Mouse (Mus musculus): ENCODE results near the gene Adm2.

Adm2 gene

DNA sequence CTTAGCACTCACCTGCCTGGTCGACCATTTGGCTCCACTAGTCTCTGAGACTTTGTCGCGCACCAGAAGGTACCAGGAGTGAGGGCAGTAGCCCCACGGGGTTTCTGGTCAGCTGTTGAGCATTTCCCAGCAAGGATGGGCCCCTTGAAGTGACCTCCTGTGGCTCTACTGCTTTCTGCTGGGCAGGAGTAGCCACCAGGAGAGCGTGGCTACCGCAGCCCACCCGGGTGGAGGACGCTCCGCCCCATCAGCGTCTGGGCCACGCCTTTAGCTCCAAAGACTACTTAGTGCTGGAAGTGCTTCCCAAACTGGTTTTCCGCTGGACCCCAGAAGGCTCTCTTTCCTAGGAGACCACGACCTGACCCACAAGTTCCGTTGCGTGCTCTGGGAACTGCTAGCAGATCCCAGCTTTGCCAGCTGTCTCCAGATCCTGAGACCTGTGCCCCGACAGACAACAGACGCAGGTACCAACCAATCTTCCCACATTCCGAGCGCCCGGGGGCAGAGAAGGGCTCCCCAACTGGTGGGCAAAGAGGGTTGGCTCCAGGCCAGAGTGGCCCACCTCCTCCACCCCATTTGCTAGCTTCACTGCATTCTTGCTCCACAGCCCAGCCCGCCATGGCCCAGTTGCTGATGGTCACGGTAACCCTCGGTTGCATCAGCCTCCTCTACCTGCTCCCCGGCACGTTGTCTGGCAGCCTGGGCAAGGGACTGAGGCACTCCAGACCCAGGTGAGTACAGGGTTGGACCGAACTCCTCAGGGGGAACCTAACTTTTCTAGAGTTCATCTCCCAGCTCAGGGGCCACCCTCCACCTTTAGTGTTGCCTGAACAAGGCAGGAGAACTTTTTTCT, at the start of gene Adm2:
Adm2 (plus strand) TSS at position 51 of the 853 bp plus-strand sequence.
- no peak for DNase-seq (ENCODE audit: low spot score)

DNA sequence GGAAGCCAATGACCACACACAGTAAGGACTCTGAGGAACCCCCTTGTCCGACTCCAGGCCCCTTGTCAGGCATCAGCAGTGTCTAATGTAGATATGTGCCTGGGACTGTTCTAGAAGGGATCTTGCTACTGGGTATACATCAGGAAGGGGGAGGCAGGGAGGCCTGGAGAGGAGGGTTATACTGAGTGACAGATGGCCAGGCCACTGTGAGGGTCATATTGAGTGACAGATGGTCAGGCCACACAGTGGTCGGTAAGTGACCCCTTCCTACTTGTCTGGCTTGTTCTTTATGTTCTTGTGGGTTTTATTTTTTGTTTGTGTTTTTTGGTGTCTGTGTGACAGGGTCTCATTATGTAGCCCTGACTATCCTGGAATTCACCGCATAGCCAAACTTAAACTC, 47.0 kb upstream of the Adm2 start:
- no peak for DNase-seq (ENCODE audit: low spot score)

DNA sequence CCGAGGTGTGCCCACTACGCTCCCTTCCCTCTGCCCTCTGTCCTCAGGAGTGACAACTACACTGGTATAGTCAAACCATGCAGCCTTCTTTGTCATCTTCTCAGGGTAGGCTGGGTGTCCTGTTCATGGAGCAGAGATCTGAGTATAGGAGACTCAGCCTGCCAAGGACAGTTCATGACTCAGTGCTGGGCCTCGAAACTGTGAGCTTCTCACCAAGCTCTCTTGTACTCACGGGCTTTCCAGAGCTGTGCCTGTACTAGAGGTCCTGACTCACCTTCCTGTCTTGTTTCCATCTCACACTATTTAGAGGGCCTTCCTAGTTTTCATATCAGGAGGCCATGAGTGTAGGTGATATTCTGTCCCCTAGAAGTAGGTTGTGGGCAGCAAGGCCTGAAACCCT, 45.2 kb upstream of the Adm2 start:
- no peak for DNase-seq (ENCODE audit: low spot score)

- no peak for DNase-seq (ENCODE audit: low spot score)
Measured at GRCm38 (mm10) chr15:89282546-89282945, 40.0 kb upstream of the Adm2 start.

DNA sequence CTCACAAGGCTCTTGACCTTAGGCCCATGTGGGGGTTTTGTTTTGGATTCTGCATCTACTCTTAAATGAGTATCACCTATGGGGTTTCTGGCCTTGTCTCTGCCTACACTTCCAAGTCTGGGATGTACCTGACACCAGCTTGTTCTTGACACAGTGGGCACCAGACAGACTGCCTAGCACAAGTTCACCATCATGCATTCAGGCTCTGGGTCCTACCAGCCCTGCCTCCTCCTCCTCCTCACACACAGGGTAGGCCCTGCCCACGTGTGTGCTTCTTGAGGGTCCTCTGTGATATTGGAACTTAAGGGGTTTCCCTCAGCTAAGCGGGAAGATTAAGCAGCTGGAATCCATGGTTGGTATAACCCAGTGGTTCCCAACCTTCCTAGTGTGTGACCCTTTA, 38.4 kb upstream of the Adm2 start:
- no peak for DNase-seq (ENCODE audit: low spot score)

DNA sequence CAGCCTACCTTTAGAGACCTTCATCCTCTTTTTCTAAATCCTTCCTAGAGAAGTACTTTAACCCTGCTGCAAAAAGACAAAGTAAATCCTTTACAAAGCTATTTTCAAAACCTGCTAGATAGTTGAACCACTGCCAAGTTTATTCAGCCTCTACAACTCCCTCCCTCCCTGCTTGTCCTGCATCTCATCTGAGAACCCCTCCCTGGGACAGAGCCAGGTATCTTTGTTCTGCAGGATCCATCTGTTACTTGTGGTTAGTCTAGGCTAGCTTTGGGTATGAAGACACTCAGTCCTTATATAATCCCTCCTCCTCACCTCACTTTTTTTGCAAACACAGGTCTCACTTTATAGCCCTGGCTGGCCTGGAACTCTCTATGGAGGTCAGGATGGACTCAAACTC, 37.5 kb upstream of the Adm2 start:
- DNase-seq (ENCODE audit: low spot score) = no peak

DNA sequence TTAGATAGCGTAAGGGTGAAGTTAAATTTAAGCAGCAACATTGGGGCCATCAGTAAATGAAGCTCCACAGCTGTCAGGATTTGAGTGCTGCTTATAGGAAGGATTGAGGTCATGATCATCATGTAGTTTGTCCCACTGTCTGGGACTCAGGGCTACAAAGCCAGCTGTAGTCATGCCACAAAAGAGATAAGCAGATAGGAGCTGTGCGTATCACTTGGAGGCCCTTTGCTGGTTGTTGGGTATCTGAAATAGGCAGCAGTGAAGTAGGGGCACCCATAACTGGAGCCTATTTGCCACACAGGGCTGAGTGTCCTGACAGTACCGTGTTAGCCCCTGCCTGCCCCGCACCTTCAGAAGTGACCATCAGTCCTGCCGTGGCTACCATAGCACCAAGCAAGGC, 37.0 kb upstream of the Adm2 start:
- no peak for DNase-seq (ENCODE audit: low spot score)

GRCm38 (mm10) chr15:89286114-89286513, 36.4 kb upstream of the Adm2 start:
- no peak for DNase-seq (ENCODE audit: low spot score)

DNA sequence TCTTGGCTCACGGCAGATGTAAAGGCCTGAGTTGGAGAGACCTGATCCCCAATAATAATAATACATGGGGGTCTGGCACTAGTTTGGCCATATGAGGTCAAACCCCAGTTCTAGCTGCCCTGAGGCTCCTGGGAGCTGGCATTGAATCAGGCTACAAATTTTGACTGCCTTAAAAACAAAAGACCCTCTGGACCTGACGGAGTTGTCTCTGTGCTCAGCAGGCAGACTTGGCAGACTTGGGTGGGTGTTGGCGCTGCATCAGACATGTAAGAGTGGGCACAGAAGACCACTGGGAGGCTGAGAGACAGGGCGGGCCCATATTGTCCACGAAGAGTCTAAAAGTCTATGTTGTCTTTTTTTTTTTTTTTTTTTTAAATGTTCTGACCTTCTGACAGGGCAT, 35.9 kb upstream of the Adm2 start:
- DNase-seq (ENCODE audit: low spot score) = no peak

DNA sequence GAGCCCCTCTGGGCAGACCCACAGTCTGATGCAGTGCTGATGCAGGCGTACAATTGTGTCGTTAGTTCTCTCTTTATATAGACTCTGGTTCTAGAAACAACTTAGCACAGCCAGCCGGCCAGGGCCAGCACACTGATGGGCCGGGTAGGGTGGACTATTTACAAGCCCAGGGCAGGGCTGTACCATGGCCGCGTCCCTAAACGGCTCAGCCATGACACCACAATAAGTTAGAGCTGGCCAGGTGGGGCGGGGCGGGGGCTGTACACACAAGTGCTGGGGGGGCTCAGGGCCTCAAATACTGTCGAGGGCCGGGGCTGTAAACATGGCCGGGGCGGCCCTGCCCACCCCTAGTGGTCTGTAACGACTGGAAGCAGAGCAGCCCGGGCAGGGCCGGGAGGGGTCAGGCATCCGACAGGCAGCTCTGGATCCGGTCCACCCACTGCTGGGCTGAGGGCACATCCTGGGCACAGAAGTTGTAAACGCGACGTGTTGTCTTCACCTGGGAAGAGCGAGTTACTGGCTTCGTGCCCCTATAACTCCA, 34.2 kb upstream of the Adm2 start:
- DNase-seq (ENCODE audit: low spot score) = no peak

DNA sequence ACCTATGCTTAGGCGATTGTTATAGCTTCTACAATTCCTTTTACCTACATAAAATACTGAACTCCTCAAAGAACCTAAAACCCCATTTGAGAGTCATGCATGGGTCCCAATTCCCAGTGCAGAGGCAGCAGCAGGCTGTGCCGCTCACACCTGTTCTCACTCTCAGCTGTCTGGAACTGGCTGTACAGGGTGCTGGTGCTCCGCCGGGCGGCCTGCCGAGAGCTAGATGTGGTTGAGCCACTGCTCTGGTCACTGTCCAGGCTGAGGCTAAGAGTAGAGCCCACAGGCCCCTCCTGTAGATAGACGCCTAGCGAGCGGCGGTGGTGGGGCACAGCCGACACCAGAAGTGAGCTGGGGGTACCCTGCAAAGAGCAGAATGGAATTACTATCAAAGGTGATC, 33.1 kb upstream of the Adm2 start:
- DNase-seq (ENCODE audit: low spot score) = no peak

- no peak for DNase-seq (ENCODE audit: low spot score)
Measured at GRCm38 (mm10) chr15:89291521-89291920, 31.0 kb upstream of the Adm2 start.

- DNase-seq (ENCODE audit: low spot score) = no peak
Measured at GRCm38 (mm10) chr15:89292795-89293194, 29.7 kb upstream of the Adm2 start.

DNA sequence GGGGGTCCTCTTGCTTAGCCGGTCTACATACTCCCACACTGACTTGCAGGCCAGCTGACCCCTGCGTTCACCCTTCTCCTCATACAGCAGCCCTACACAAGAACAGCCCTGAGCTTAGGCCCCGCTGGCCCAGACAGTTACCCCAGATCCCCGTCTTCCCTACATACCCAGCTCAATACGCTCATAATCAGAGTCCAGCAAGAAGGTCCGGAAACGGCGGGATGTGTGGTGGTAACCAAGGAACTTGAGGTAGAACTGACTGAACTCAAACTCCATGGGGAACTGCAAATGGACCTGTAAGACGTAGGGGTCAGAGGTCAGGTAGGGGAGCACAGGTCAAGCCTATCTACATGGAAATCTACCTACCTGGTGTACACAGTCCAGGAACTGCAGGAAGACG, 28.7 kb upstream of the Adm2 start:
- DNase-seq (ENCODE audit: low spot score) = no peak

GRCm38 (mm10) chr15:89295580-89296165, 26.8 kb upstream of the Adm2 start:
- DNase-seq (ENCODE audit: low spot score) = no peak

DNA sequence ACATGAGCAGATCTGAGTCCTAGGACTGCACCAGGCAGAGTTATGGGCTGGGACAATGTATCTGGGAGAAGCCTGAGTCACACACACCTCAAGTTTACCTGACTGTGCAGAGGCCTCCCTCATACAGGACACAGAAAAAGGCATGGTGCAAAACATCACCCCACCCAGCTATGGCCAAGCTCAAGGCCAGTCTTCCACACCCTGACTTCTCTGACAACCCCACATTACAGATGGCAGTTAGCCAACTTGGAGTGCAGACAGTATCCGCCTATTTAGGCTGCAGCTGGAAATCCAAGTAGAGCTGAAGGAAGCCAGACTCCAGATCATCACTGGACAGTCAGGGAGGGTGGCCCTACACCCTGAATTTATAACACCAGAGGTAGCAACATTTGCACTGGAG, 26.1 kb upstream of the Adm2 start:
- peak; percentile 52 for DNase-seq (ENCODE audit: low spot score)

DNA sequence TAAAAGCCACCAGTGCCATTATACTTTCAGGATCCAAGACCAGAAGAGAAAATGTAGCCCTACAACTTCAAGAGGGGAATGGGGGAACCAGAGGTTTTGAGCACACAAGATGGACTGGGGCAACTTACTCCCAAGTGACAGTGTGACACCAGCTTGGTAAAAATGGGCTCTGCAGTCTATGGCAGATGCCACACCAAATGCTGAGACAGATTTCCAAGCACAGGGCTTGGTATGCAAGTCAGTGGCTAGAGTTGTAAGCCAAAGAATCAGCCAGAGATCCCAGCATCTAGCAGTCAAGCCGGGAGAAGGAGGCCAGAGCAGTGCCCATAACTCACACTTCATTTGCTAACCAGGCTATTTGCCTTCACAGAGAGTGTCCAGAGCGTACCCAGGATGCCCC, 24.8 kb upstream of the Adm2 start:
- DNase-seq (ENCODE audit: low spot score) = no peak

DNA sequence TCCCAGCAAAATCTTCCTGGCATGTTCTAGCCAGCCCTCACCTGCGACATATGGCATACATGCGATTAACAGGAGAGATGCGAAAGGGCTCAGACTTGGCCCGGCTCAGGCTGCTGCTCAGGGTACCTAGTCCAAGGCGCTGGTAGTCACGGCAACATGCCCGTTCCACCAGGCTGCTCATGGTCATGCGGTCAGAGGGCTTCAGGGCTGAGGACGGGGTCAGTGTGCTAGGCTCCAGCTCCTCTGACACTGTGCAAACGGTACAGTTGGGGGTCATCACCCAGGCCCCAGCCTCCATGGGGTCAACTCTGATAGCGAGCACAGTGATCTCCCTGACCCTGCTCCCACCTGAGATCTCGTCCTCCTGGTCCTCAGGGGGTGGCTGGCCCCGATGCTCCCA, 22.3 kb upstream of the Adm2 start:
- no peak for DNase-seq (ENCODE audit: low spot score)

DNA sequence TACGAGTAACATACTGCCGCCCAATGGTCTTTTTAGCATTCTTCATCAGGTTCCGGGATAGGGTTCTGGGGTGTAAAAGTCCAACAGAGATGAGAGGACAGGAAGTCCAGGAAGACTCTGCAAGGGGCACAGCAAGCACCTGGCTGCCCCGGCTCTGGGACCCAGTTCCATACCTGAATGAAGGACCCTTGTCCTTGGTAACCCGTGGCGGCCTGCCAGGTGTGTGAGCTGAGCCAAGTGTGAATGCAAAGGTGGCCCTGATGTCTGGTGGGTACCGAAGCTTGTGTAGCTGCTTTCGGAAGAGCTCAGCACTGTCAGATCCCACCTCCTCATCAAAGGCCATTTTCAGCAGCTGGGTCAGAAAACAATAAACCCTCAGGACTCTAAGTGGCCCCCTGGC, 21.9 kb upstream of the Adm2 start:
- DNase-seq (ENCODE audit: low spot score) = no peak

GRCm38 (mm10) chr15:89305966-89306365, 16.6 kb upstream of the Adm2 start:
- DNase-seq (ENCODE audit: low spot score) = no peak

DNA sequence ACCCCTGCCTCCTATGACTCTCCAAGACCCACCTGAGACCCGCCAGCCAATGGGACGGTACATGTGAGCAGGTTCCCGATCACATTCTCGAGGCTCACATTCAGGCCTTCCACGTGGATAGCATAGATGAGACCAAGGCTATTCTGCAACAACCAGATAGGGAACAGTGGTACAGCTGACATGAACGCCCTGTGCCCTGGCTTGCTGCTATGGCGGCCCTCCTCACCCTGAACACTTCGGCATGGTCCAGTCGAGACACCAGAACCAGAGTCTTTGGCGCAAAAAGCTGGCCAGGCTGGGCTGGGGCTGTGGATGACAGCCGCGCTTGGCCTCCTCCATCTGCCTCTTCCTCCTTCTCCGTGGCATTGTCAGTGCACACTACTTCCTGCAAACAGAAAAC, 15.1 kb upstream of the Adm2 start:
- no peak for DNase-seq (ENCODE audit: low spot score)

DNA sequence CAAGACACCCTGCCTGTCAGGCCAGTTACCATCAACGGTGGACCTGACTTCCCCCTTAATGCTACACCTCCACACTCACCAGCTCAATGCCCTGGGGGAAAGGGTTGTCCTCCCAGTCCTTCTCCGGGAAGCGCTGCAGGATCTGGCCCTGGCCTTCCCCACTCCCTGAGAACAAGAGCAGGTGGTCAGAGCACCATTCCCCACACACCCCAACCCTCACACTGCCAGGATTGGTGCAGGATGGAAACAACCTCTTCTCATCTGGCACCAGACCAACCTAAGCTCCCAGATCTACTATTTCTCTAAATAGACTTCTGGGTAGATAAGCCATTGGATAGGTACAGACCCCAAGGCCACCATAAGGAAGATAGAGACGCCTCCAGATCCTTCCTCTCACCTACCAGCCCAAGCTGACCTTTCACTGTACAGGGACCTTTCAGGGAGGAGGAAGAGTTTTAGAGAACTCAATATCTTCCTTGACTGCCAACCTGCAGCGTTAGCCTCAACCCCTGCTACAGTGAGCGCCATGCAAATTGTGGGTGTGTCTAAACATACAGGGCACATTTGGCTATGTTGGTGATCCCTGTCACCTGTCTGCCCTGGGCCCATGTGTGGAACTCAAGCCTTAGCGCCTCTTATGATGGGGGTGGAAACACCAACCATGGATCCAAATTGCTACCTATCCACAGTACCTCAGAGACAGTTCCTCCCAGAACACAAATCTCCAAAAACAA, 13.9 kb upstream of the Adm2 start:
- no peak for DNase-seq (ENCODE audit: low spot score)

DNA sequence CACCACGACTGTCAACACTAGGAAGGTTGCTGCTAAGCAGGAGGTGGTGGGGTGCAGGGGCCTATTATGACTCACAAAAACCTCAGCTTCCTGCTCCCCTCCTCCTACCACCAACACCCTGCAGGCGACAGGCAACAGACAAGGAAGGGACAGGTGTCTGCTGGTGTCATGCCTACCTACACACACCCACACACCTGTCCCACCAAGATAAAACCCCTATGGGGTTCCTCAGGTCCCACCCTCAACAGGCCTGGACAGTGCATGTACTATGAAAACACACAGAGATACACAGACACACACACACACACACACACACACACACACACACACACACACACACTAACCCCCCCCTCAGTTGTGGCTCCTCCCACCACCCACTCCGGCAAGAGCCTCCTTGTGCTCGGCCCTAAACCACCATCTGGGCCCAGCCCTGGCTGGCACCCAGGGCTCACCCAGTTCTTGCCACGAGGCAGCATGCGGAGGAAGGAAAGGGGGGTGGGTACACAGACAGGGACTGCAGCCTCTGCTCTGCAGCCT, 12.5 kb upstream of the Adm2 start:
- no peak for DNase-seq (ENCODE audit: low spot score)
